Comparison of ENCODE assay signal across 23 mouse cellular contexts in the genomic region with DNA sequence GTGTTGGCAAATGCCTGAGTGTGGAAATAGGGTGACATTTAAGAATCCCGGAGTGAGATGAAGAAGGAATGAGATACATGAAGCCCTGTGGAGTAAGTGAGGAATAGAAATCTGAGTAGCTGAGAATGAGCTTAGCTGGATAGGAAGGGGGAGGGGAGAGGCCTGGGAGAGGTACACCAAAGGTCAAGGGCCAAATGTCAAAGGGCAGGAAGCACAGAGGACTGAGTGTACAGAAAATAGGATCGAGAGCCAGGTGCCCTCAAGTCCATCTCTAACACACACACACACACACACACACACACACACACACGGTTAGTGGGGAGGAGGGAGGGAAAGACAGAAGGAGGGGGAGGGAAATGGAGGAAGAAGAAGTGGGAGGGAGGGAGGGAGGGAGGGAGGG.
DNase-seq lines count a peak whose midpoint lies in the region; ATAC-seq and TF ChIP-seq lines count a peak whose summit lies in the region.
"Had no signal": no experiment of that assay in that cellular context is flagged by ENCODE, and none has a peak within 500 bp of the region (broad histone marks: within the 10 kb centered on the region; RNA-seq: fewer than 3 reads in every experiment).

No protein-coding gene starts in this region.

- H3K4me2 ChIP-seq in lung, postnatal 0 days (replicated peaks; ENCODE audit: low read depth, low read length) = no peak overlapping the region
- no peak overlapping the region for H3K4me2 ChIP-seq in neural tube, embryonic 15.5 days
- H3K4me2 ChIP-seq: heart, embryonic 13.5 days; hindbrain, embryonic 13.5 days; liver, embryonic 15.5 days; midbrain, embryonic 13.5 days had no signal

- WGBS in kidney, adult 2 months = 28% methylated on average over 2 of the region's 3 CpGs
- WGBS in lung, postnatal 0 days = 36% methylated on average over 1 of the region's 3 CpGs
- 64% methylated on average over 2 of the region's 3 CpGs for WGBS in neural tube, embryonic 15.5 days

- intact Hi-C loops in gastrocnemius, adult 2 months (cut with DNase I) = no loop called here
- intact Hi-C loops in gastrocnemius, postnatal 14 days (cut with DNase I; ENCODE audit: low total_unique reads) = no loop called here

- DNase-seq in gastrocnemius, adult 2 months = peak; percentile 52
- no peak for DNase-seq in gastrocnemius, postnatal 14 days
- DNase-seq in kidney, adult 2 months = peak; percentile 34
- DNase-seq in kidney, postnatal 10 days = no peak
- DNase-seq in lung, postnatal 0 days (ENCODE audit: low spot score) = peak; percentile 34
- no peak for DNase-seq in lung, postnatal 36 days
- DNase-seq in yolk sac, embryonic 10.5 days (ENCODE audit: low spot score) = peak; percentile 69
- DNase-seq: adrenal gland, postnatal 14 days; cerebellum, adult 2 months; cerebellum, postnatal 25 days; heart, adult 11 months; heart, postnatal 14 days; lung, postnatal 14 days; right cerebral cortex, postnatal 14 days; thymus, postnatal 14 days had no signal

- H3K4me3 ChIP-seq in gastrocnemius, adult 2 months = no peak overlapping the region
- no peak overlapping the region for H3K4me3 ChIP-seq in kidney, adult 2 months (ENCODE audit: insufficient read depth, low read depth, low read length)
- no peak overlapping the region for H3K4me3 ChIP-seq in lung, postnatal 0 days (ENCODE audit: low read depth, low read length)
- H3K4me3 ChIP-seq in neural tube, embryonic 15.5 days (replicated peaks) = no peak overlapping the region
- H3K4me3 ChIP-seq: forebrain, embryonic 10.5 days; heart, embryonic 13.5 days; hindbrain, embryonic 13.5 days; liver, embryonic 15.5 days; megakaryocyte, embryonic 14.5 days; midbrain, embryonic 13.5 days had no signal

- no peak for TF ChIP-seq CTCF in gastrocnemius, adult 2 months (IDR thresholded peaks at IDR 0.05)
- no peak for TF ChIP-seq CTCF in kidney, adult 2 months (conservative IDR thresholded peaks at IDR 0.05; ENCODE audit: insufficient read depth, insufficient read length, low read depth, low read length)
- no peak for TF ChIP-seq CTCF in lung, postnatal 0 days (IDR thresholded peaks at IDR 0.05)

- H3K9ac ChIP-seq in lung, postnatal 0 days (replicated peaks; ENCODE audit: low read depth) = no peak overlapping the region
- H3K9ac ChIP-seq in neural tube, embryonic 15.5 days (replicated peaks) = no peak overlapping the region
- H3K9ac ChIP-seq: heart, embryonic 13.5 days; hindbrain, embryonic 13.5 days; liver, embryonic 15.5 days; midbrain, embryonic 13.5 days had no signal

- H3K27me3 ChIP-seq in kidney, adult 2 months (replicated peaks; ENCODE audit: control insufficient read depth, insufficient read depth, low read length) = no peaks in the 10 kb centered on the region
- H3K27me3 ChIP-seq in lung, postnatal 0 days (replicated peaks; ENCODE audit: insufficient read depth, low read length) = no peaks in the 10 kb centered on the region
- H3K27me3 ChIP-seq in neural tube, embryonic 15.5 days (replicated peaks) = no peaks in the 10 kb centered on the region
- H3K27me3 ChIP-seq: heart, embryonic 13.5 days; hindbrain, embryonic 13.5 days; liver, embryonic 15.5 days; megakaryocyte, embryonic 14.5 days; midbrain, embryonic 13.5 days had no signal

- H3K27ac ChIP-seq in gastrocnemius, adult 2 months = no peak overlapping the region
- H3K27ac ChIP-seq in kidney, adult 2 months (ENCODE audit: insufficient read depth, low read depth, low read length) = no peak overlapping the region
- H3K27ac ChIP-seq in lung, postnatal 0 days (ENCODE audit: low read length) = no peak overlapping the region
- no peak overlapping the region for H3K27ac ChIP-seq in neural tube, embryonic 15.5 days (replicated peaks)
- H3K27ac ChIP-seq: forebrain, embryonic 10.5 days; heart, embryonic 13.5 days; hindbrain, embryonic 13.5 days; liver, embryonic 15.5 days; midbrain, embryonic 13.5 days had no signal

- TF ChIP-seq EP300 in lung, postnatal 0 days (IDR thresholded peaks at IDR 0.05) = no peak

- no peaks in the 10 kb centered on the region for H3K9me3 ChIP-seq in lung, postnatal 0 days (ENCODE audit: low read length)
- no peaks in the 10 kb centered on the region for H3K9me3 ChIP-seq in neural tube, embryonic 15.5 days (replicated peaks)
- H3K9me3 ChIP-seq: forebrain, embryonic 10.5 days; heart, embryonic 13.5 days; hindbrain, embryonic 13.5 days; liver, embryonic 15.5 days; midbrain, embryonic 13.5 days had no signal

- H3K36me3 ChIP-seq in kidney, adult 2 months (ENCODE audit: control insufficient read depth, insufficient read depth, low read length) = no peaks in the 10 kb centered on the region
- no peaks in the 10 kb centered on the region for H3K36me3 ChIP-seq in lung, postnatal 0 days (ENCODE audit: insufficient read depth, low read length)
- H3K36me3 ChIP-seq in neural tube, embryonic 15.5 days = no peaks in the 10 kb centered on the region
- H3K36me3 ChIP-seq: forebrain, embryonic 10.5 days; heart, embryonic 13.5 days; hindbrain, embryonic 13.5 days; liver, embryonic 15.5 days; midbrain, embryonic 13.5 days had no signal

- H3K4me1 ChIP-seq in kidney, adult 2 months (ENCODE audit: control insufficient read depth, insufficient read depth, low read length) = no peaks in the 10 kb centered on the region
- no peaks in the 10 kb centered on the region for H3K4me1 ChIP-seq in lung, postnatal 0 days (ENCODE audit: insufficient read depth, low read depth, low read length)
- no peaks in the 10 kb centered on the region for H3K4me1 ChIP-seq in neural tube, embryonic 15.5 days
- H3K4me1 ChIP-seq: hindbrain, embryonic 13.5 days; liver, embryonic 15.5 days; megakaryocyte, embryonic 14.5 days; midbrain, embryonic 13.5 days had no signal

- ATAC-seq in lung, postnatal 0 days = no peak
- ATAC-seq in neural tube, embryonic 15.5 days (ENCODE audit: low FRiP score) = no peak
- ATAC-seq: forebrain, embryonic 16.5 days; midbrain, embryonic 13.5 days had no signal

- TF ChIP-seq POLR2A in kidney, adult 2 months (IDR thresholded peaks at IDR 0.05; ENCODE audit: low read depth, low read length) = no peak

Comparison
In these comparisons a context has a peak if more than half of its experiments do, and no peak if none do; other contexts are left out.
1. DNase-seq: peak in gastrocnemius, adult 2 months (single experiment), kidney, adult 2 months (single experiment), lung, postnatal 0 days (single experiment) and yolk sac, embryonic 10.5 days (single experiment); none in gastrocnemius, postnatal 14 days (single experiment), kidney, postnatal 10 days (single experiment) and lung, postnatal 36 days (single experiment).